Mouse (Mus musculus): Measurements from ENCODE around the gene Zfp319. TPM values are rescaled to one million over a fixed set of nuclear protein-coding genes. Genes with fewer than 3 reads are reported as not detected.

Gene Zfp319
- polyA plus RNA-seq, 1 experiment = 6.2 TPM

DNA sequence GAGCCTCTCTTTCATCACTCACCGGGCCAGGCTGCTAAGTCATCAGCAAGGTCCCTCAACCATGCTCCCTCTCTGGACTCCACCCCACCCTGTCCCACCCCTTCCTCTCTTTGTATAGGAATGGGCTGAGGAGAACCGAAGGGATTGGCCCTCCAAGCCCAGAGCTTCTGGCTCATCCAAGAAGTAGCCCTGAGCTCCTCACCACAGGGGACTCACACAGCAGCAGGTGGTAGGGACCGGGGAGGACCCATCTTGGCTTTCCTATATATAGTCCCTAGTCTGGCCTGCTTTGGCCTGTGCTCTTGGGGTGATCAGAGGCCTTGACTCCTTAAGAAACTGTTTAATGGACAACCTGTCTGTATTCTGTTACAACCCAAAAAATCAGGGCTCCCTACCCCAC is 42.7 kb upstream of the Zfp319 start:
- DNase-seq = no peak
- Histone ChIP-seq H3K27me3 (replicated peaks; ENCODE audit: control insufficient read depth, insufficient read depth, low read length) (no peaks in the 10 kb centered on the region), H3K4me1 (ENCODE audit: control insufficient read depth, insufficient read depth, low read length) (peaks cover 5% of the 10 kb centered on the region; the same call in 1 of the 2 replicates), H3K36me3 (ENCODE audit: control insufficient read depth, insufficient read depth, low read length) (no peaks in the 10 kb centered on the region), H3K4me3 (ENCODE audit: insufficient read depth, low read depth, low read length) (no peak overlapping the region), H3K27ac (ENCODE audit: insufficient read depth, low read depth, low read length) (no peak overlapping the region)
- 67% methylated on average over 3 of the region's 3 CpGs for WGBS
- no peak for TF ChIP-seq CTCF (conservative IDR thresholded peaks at IDR 0.05; ENCODE audit: insufficient read depth, insufficient read length, low read depth, low read length)
- TF ChIP-seq POLR2A (IDR thresholded peaks at IDR 0.05; ENCODE audit: low read depth, low read length) = no peak

DNA sequence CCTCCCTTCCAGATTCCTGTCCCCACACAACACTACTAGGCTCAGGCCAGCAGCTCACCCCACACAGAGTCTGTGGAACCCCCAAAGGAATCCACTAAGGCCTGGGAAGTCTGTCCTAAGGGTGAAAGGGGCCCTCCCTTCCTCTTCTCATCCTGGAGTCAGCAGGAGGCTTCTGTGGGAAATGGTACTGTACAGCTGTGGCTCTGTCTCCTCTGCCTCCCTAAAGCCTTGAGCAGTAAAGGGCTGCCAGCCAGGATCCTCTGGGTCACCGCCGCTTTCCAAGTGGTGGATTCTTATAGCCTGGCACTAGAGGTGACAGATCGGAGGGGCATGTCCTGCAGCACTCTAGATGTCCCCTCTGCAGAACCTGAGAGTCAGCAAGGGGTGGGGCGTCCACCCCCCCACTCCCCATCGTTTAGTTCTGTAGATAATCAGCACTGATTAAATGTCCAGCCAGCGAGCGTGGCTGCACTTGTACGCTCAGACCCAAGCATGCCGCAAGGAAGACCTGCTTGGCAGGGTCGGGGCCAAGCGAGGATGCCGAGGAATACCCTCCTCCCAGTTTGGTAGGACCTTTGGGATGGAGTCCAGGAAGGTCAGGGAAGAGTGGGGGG is 41.7 kb upstream of the Zfp319 start:
- H3K36me3 ChIP-seq (ENCODE audit: control insufficient read depth, insufficient read depth, low read length) = no peaks in the 10 kb centered on the region
- 74% methylated on average over 12 of the region's 12 CpGs for WGBS
- H3K27me3 ChIP-seq (replicated peaks; ENCODE audit: control insufficient read depth, insufficient read depth, low read length) = no peaks in the 10 kb centered on the region
- TF ChIP-seq POLR2A (IDR thresholded peaks at IDR 0.05; ENCODE audit: low read depth, low read length) (no peak), CTCF (conservative IDR thresholded peaks at IDR 0.05; ENCODE audit: insufficient read depth, insufficient read length, low read depth, low read length) (no peak)
- peaks cover 5% of the 10 kb centered on the region; the same call in 1 of the 2 replicates for H3K4me1 ChIP-seq (ENCODE audit: control insufficient read depth, insufficient read depth, low read length)
- DNase-seq = no peak
- H3K27ac ChIP-seq (ENCODE audit: insufficient read depth, low read depth, low read length) = no peak overlapping the region
- no peak overlapping the region for H3K4me3 ChIP-seq (ENCODE audit: insufficient read depth, low read depth, low read length)

DNA sequence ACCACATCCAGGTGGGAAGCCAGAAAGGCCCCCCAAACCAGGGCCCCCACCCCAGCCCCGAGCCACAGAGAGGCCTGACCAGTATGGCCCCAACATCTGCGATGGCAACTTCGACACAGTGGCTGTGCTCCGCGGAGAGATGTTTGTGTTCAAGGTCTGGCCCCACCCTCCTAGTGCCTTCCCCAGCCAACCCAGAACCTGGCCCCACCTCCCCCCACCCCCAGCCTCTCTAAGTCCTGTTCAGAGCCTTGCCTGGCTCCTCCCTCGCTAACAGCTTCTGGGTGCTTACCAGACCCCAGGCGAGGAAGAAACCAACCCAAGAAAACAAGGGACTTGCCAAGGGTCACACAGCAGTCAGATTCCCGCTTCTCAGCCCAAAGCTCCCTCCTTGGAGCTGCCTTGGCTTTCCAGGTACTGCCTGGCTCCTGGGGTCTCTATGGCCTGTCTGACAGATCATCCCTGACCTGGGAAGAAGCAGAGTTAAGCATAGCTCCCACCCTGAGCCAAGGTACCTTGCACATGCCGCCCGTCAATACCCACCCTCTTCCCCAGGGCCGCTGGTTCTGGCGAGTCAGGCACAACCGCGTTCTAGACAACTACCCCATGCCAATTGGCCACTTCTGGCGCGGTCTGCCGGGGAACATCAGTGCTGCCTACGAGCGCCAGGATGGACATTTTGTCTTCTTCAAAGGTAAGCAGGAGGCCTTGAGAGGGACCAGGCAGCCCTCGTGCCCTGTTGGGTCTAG is 38.0 kb upstream of the Zfp319 start:
- Histone ChIP-seq H3K4me1 (ENCODE audit: control insufficient read depth, insufficient read depth, low read length) (no peaks in the 10 kb centered on the region), H3K27ac (ENCODE audit: insufficient read depth, low read depth, low read length) (no peak overlapping the region), H3K4me3 (ENCODE audit: insufficient read depth, low read depth, low read length) (no peak overlapping the region), H3K27me3 (replicated peaks; ENCODE audit: control insufficient read depth, insufficient read depth, low read length) (no peaks in the 10 kb centered on the region), H3K36me3 (ENCODE audit: control insufficient read depth, insufficient read depth, low read length) (no peaks in the 10 kb centered on the region)
- WGBS = 60% methylated on average over 20 of the region's 20 CpGs
- no peak for DNase-seq
- no peak for TF ChIP-seq CTCF (conservative IDR thresholded peaks at IDR 0.05; ENCODE audit: insufficient read depth, insufficient read length, low read depth, low read length)
- TF ChIP-seq POLR2A (IDR thresholded peaks at IDR 0.05; ENCODE audit: low read depth, low read length) = no peak

DNA sequence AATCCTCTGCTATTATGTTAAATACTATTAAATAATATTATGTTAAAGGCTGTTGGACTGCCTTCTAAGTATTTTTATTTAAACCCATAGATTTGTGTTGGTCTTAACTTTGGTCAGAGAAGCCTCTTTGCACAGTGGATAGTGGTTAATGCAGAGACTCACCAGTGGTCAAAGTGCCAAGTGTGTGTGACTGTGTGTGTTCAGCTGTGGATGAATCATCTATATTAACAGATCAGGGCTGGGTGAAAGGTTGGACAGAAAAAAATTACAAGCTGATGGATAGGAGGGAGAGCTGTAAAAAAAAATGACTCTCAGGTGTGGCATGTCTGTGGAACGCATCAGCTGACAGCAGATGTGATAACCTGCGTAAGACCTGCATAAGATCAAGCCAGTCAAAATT is 32.1 kb upstream of the Zfp319 start:
- 98% methylated on average over 2 of the region's 2 CpGs for WGBS
- H3K27ac ChIP-seq (ENCODE audit: insufficient read depth, low read depth, low read length) = no peak overlapping the region
- no peak for TF ChIP-seq POLR2A (IDR thresholded peaks at IDR 0.05; ENCODE audit: low read depth, low read length)
- no peak for TF ChIP-seq CTCF (conservative IDR thresholded peaks at IDR 0.05; ENCODE audit: insufficient read depth, insufficient read length, low read depth, low read length)
- no peaks in the 10 kb centered on the region for H3K4me1 ChIP-seq (ENCODE audit: control insufficient read depth, insufficient read depth, low read length)
- H3K27me3 ChIP-seq (replicated peaks; ENCODE audit: control insufficient read depth, insufficient read depth, low read length) = no peaks in the 10 kb centered on the region
- no peak for DNase-seq
- no peaks in the 10 kb centered on the region for H3K36me3 ChIP-seq (ENCODE audit: control insufficient read depth, insufficient read depth, low read length)
- H3K4me3 ChIP-seq (ENCODE audit: insufficient read depth, low read depth, low read length) = no peak overlapping the region

DNA sequence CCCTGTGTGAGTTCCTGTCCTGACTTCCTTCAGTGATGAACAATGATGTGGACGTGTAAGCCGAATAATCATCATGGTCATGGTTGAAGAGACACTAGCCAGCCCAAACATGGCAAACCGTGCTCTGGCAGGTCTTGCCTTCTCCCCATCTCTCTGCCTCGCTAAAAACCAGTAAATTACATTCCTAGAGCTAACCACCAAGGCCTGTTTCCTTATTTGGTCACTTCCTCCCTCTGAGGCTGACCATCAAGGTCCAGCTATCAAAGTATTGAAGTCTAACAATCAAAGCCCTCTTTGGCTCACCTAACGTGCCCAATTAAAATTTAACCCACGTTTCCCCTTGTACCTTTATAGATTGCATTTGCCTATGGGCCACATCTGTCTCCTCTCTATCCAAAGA is 30.5 kb upstream of the Zfp319 start:
- WGBS = 30% methylated on average over 6 of the region's 6 CpGs
- TF ChIP-seq POLR2A (IDR thresholded peaks at IDR 0.05; ENCODE audit: low read depth, low read length) = no peak
- no peak for TF ChIP-seq CTCF (conservative IDR thresholded peaks at IDR 0.05; ENCODE audit: insufficient read depth, insufficient read length, low read depth, low read length)
- DNase-seq = no peak
- Histone ChIP-seq H3K4me3 (ENCODE audit: insufficient read depth, low read depth, low read length) (no peak overlapping the region), H3K27me3 (replicated peaks; ENCODE audit: control insufficient read depth, insufficient read depth, low read length) (no peaks in the 10 kb centered on the region), H3K27ac (ENCODE audit: insufficient read depth, low read depth, low read length) (no peak overlapping the region), H3K36me3 (ENCODE audit: control insufficient read depth, insufficient read depth, low read length) (no peaks in the 10 kb centered on the region), H3K4me1 (ENCODE audit: control insufficient read depth, insufficient read depth, low read length) (no peaks in the 10 kb centered on the region)

DNA sequence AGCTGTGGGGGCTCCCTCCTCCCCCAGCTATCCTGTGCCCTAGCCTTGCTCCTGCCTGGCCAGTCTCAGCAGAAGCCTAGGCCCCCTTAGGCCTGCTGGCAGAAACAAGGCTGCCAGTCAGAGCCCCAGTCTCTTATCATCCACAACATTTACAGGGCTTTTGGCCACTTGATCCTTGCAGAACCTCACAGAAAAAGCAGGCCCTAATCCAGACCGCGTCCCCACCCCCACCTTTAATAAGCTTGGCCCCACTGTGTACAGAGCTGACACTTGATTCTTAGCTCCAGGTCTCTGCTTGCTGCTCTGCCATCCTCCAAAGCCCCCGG is 29.2 kb upstream of the Zfp319 start:
- WGBS = 74% methylated on average over 3 of the region's 3 CpGs
- Histone ChIP-seq H3K27me3 (replicated peaks; ENCODE audit: control insufficient read depth, insufficient read depth, low read length) (no peaks in the 10 kb centered on the region), H3K4me3 (ENCODE audit: insufficient read depth, low read depth, low read length) (no peak overlapping the region), H3K36me3 (ENCODE audit: control insufficient read depth, insufficient read depth, low read length) (no peaks in the 10 kb centered on the region), H3K4me1 (ENCODE audit: control insufficient read depth, insufficient read depth, low read length) (no peaks in the 10 kb centered on the region), H3K27ac (ENCODE audit: insufficient read depth, low read depth, low read length) (no peak overlapping the region)
- no peak for DNase-seq
- TF ChIP-seq CTCF (conservative IDR thresholded peaks at IDR 0.05; ENCODE audit: insufficient read depth, insufficient read length, low read depth, low read length) = no peak
- TF ChIP-seq POLR2A (IDR thresholded peaks at IDR 0.05; ENCODE audit: low read depth, low read length) = no peak

DNA sequence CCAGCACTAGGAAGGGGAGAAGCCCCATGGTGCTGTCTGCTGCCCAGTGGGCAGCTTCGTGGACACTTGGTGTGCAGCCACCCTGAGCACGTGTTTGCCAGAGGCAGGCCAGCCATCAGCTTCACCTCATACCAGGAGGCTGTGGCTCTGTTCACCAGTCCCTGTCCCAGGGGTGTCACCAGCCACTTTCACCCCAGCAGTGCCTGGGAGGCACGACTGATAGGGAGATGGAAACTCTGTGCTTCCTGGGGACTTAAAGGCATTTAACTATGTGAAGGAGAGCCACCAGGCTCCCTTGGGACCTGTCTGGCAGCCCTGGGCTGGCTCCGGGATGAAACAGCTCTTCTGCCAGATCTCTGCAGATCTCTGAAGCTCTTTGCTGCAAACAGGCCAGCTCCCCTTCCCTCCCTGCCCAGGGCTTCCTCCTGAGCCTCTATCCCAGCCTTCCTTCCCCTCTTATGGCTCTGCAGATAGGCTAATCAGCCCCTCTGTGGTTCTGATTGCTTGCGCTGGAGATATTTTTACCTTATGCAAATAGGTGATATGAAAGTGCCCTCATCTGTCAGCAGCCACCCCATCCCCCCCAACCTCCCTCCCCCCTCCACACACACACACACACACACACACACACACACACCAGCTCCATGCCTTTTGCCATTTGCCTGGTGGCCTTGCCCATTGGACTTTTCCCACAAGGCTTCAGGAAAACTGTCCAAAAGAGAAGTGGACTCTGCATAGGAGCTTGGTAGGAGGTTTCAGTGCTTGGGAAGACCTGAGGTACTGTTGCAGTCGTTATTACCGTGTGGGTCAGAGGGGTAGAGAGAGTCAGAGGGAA is 28.6 kb upstream of the Zfp319 start:
- Histone ChIP-seq H3K36me3 (ENCODE audit: control insufficient read depth, insufficient read depth, low read length) (no peaks in the 10 kb centered on the region), H3K4me3 (ENCODE audit: insufficient read depth, low read depth, low read length) (no peak overlapping the region), H3K27me3 (replicated peaks; ENCODE audit: control insufficient read depth, insufficient read depth, low read length) (no peaks in the 10 kb centered on the region), H3K4me1 (ENCODE audit: control insufficient read depth, insufficient read depth, low read length) (no peaks in the 10 kb centered on the region), H3K27ac (ENCODE audit: insufficient read depth, low read depth, low read length) (no peak overlapping the region)
- DNase-seq = no peak
- 56% methylated on average over 7 of the region's 7 CpGs for WGBS
- TF ChIP-seq POLR2A (IDR thresholded peaks at IDR 0.05; ENCODE audit: low read depth, low read length) (no peak), CTCF (conservative IDR thresholded peaks at IDR 0.05; ENCODE audit: insufficient read depth, insufficient read length, low read depth, low read length) (no peak)
